Comparison of ENCODE assay signal across 8 mouse cellular contexts in the genomic region with DNA sequence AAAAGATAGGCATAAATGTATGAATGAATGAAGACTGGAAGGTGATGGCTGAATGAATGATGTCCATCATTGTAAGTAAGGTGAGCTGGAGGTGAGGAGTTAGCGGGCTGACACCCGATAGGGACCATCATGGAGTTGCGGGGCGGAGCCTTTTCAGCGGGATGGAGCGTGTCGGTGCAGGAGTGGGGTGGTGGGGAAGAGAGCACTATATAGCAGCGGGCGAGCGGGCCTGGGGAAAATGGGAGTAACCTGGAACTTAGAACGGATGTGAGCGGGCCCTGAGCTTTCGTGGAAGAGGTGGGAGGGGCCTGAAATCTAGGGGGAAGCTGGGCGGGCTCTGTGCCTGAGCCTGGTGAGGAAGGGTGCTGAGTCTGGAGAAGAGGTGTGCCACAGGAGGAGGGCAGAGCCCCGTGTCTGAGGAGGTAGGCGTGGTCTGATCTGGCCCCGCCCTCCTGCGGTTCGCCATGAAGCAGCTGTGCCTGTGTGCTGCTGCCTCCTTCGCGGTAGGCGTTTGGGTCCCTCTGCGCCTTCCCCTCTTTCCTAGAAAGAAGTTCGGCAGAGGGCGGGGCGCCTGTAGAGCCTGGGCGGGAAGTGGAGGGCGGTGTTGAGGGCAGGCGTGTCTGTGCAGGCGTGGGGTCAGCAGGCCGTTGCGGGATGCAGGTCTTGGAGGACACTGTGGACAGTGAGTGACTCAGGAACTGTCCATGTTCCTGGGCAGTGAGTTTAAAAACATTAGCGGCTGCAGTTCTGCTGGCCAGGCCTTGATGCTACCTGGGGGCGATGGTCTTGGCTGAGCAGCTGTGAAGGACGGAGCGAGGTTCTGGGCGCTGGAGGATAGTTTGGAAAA. TPM values are rescaled to one million over a fixed set of nuclear protein-coding genes. Genes with fewer than 3 reads are reported as not detected.
A peak's percentile ranks its signal among the peaks of the same experiment; 100 is the strongest.
DNase-seq lines count a peak whose midpoint lies in the region; ATAC-seq and TF ChIP-seq lines count a peak whose summit lies in the region.

No protein-coding gene starts in this region.

- DNase-seq in A20 (ENCODE audit: low read depth, low spot score) = peak; percentile 87
- peak; percentile 95 for DNase-seq in embryonic facial prominence, embryonic 14.5 days (ENCODE audit: low spot score)
- peak; percentile 68 to 73 for DNase-seq in heart, adult 9 months (ENCODE audit: low spot score in 2 of 2)
- DNase-seq in kidney, adult 9 months = peak; percentile 89
- DNase-seq in limb, embryonic 14.5 days (ENCODE audit: low spot score) = peak; percentile 89
- DNase-seq in spleen, adult 2 months (ENCODE audit: low read depth in 1 of 2, low spot score in 2 of 2) = peak; percentile 47 to 76

- no peak for TF ChIP-seq CTCF in bone marrow, adult 2 months (IDR thresholded peaks at IDR 0.05; ENCODE audit: control insufficient read depth, insufficient read depth, low read length)
- TF ChIP-seq CTCF in spleen, adult 2 months (IDR thresholded peaks at IDR 0.05; ENCODE audit: extremely low read depth, insufficient read depth, insufficient read length, insufficient replicate concordance) = no peak

- H3K9me3 ChIP-seq in embryonic facial prominence, embryonic 14.5 days (ENCODE audit: control insufficient read depth, low read length) = no peaks in the 10 kb centered on the region
- no peaks in the 10 kb centered on the region for H3K9me3 ChIP-seq in limb, embryonic 14.5 days (ENCODE audit: control insufficient read depth, low read length)
- no peaks in the 10 kb centered on the region for H3K9me3 ChIP-seq in midbrain, embryonic 16.5 days (replicated peaks; ENCODE audit: control insufficient read depth, low read length, poor library complexity, severe bottlenecking)

- H3K4me3 ChIP-seq in bone marrow, adult 2 months (replicated peaks; ENCODE audit: control insufficient read depth, low read depth, low read length) = peak overlapping the region; percentile 44
- peak overlapping the region; percentile 50 for H3K4me3 ChIP-seq in embryonic facial prominence, embryonic 14.5 days (ENCODE audit: low read depth, low read length)
- peak overlapping the region; percentile 45 for H3K4me3 ChIP-seq in limb, embryonic 14.5 days (replicated peaks; ENCODE audit: low read length)
- peak overlapping the region; percentile 50 for H3K4me3 ChIP-seq in midbrain, embryonic 16.5 days (ENCODE audit: low read depth, low read length)
- peak overlapping the region; percentile 43 for H3K4me3 ChIP-seq in spleen, adult 2 months (ENCODE audit: extremely low read depth, insufficient read depth, insufficient read length)

- peak overlapping the region; percentile 83 for H3K4me2 ChIP-seq in embryonic facial prominence, embryonic 14.5 days (ENCODE audit: low read depth, low read length)
- peak overlapping the region; percentile 62 for H3K4me2 ChIP-seq in limb, embryonic 14.5 days (replicated peaks; ENCODE audit: low read depth, low read length, severe bottlenecking)
- peak overlapping the region; percentile 71 for H3K4me2 ChIP-seq in midbrain, embryonic 16.5 days (ENCODE audit: low read length)

- H3K36me3 ChIP-seq in embryonic facial prominence, embryonic 14.5 days (ENCODE audit: control insufficient read depth, insufficient read depth, low read length) = no peaks in the 10 kb centered on the region
- no peaks in the 10 kb centered on the region for H3K36me3 ChIP-seq in limb, embryonic 14.5 days (ENCODE audit: control insufficient read depth, insufficient read depth, low read length)
- no peaks in the 10 kb centered on the region for H3K36me3 ChIP-seq in midbrain, embryonic 16.5 days (ENCODE audit: control insufficient read depth, insufficient read depth, low read length)
- no peaks in the 10 kb centered on the region for H3K36me3 ChIP-seq in spleen, adult 2 months (ENCODE audit: control insufficient read depth, insufficient read depth, low read length)

- 6% methylated on average over 37 of the region's 37 CpGs for WGBS in bone marrow, adult 2 months
- 2% methylated on average over 36 of the region's 37 CpGs for WGBS in embryonic facial prominence, embryonic 14.5 days
- WGBS in limb, embryonic 14.5 days = 3% methylated on average over 33 of the region's 37 CpGs
- WGBS in midbrain, embryonic 16.5 days = 3% methylated on average over 37 of the region's 37 CpGs
- 6% methylated on average over 36 of the region's 37 CpGs for WGBS in spleen, adult 2 months

- no peaks in the 10 kb centered on the region for H3K27me3 ChIP-seq in embryonic facial prominence, embryonic 14.5 days (replicated peaks; ENCODE audit: control insufficient read depth, insufficient read depth, low read length)
- H3K27me3 ChIP-seq in limb, embryonic 14.5 days (ENCODE audit: control insufficient read depth, insufficient read depth, low read length) = no peaks in the 10 kb centered on the region
- H3K27me3 ChIP-seq in midbrain, embryonic 16.5 days (ENCODE audit: control insufficient read depth, insufficient read depth, low read depth, low read length) = no peaks in the 10 kb centered on the region
- H3K27me3 ChIP-seq in spleen, adult 2 months (ENCODE audit: control insufficient read depth, insufficient read depth, low read length) = no peaks in the 10 kb centered on the region

- TF ChIP-seq POLR2A in bone marrow, adult 2 months (IDR thresholded peaks at IDR 0.05; ENCODE audit: borderline replicate concordance, control insufficient read depth, low read depth, low read length) = peak; percentile 32; the same call in 1 of the 2 replicates
- no peak for TF ChIP-seq POLR2A in limb, embryonic 14.5 days (IDR thresholded peaks at IDR 0.05; ENCODE audit: borderline replicate concordance, extremely low read depth, insufficient read depth, insufficient read length)
- no peak for TF ChIP-seq POLR2A in spleen, adult 2 months (IDR thresholded peaks at IDR 0.05; ENCODE audit: low read depth, low read length)

- peaks cover 3% of the 10 kb centered on the region for H3K4me1 ChIP-seq in bone marrow, adult 2 months (ENCODE audit: control insufficient read depth, insufficient read depth, low read length)
- peaks cover 7% of the 10 kb centered on the region; the same call in 1 of the 2 replicates for H3K4me1 ChIP-seq in embryonic facial prominence, embryonic 14.5 days (ENCODE audit: control insufficient read depth, insufficient read depth, low read length)
- H3K4me1 ChIP-seq in limb, embryonic 14.5 days (ENCODE audit: control insufficient read depth, insufficient read depth, low read length) = peaks cover 3% of the 10 kb centered on the region; the same call in 1 of the 2 replicates
- H3K4me1 ChIP-seq in midbrain, embryonic 16.5 days (ENCODE audit: control insufficient read depth, insufficient read depth, low read length) = peaks cover 4% of the 10 kb centered on the region
- peaks cover 6% of the 10 kb centered on the region; the same call in 1 of the 2 replicates for H3K4me1 ChIP-seq in spleen, adult 2 months (ENCODE audit: control insufficient read depth, insufficient read depth, insufficient read length)

- peak overlapping the region; percentile 64 for H3K9ac ChIP-seq in embryonic facial prominence, embryonic 14.5 days (ENCODE audit: low read depth, low read length)
- peak overlapping the region; percentile 55 for H3K9ac ChIP-seq in limb, embryonic 14.5 days (ENCODE audit: low read depth, low read length, severe bottlenecking)
- H3K9ac ChIP-seq in midbrain, embryonic 16.5 days (ENCODE audit: low read depth, low read length) = peak overlapping the region; percentile 78

- peak; percentile 96 for ATAC-seq in embryonic facial prominence, embryonic 14.5 days (ENCODE audit: low read depth)
- ATAC-seq in limb, embryonic 14.5 days (ENCODE audit: low FRiP score, low read depth) = peak; percentile 92
- peak; percentile 90 for ATAC-seq in midbrain, embryonic 16.5 days

- no peak overlapping the region for H3K27ac ChIP-seq in bone marrow, adult 2 months (ENCODE audit: control insufficient read depth, insufficient read depth, low read depth, low read length, poor library complexity)
- H3K27ac ChIP-seq in embryonic facial prominence, embryonic 14.5 days (replicated peaks; ENCODE audit: low read depth, low read length) = peak overlapping the region; percentile 42
- H3K27ac ChIP-seq in limb, embryonic 14.5 days (replicated peaks; ENCODE audit: low read depth, low read length) = peak overlapping the region; percentile 79
- H3K27ac ChIP-seq in midbrain, embryonic 16.5 days (ENCODE audit: low read length) = peak overlapping the region; percentile 57
- no peak overlapping the region for H3K27ac ChIP-seq in spleen, adult 2 months (ENCODE audit: insufficient read depth, low read length)

RNA-seq across cellular contexts. Expression of gene Ankrd24, which starts 5.1 kb away (rescaled TPM):
- 5.3 and 11.1 TPM in 2 replicates for polyA plus RNA-seq in bone marrow, adult 2 months (2011; ENCODE audit: insufficient read depth, insufficient read length, low replicate concordance, missing spikeins)
- polyA plus RNA-seq in embryonic facial prominence, embryonic 14.5 days (2014; fragmentation: Nextera tagmentation; extraction: Ambion mirVana) = 7.2 and 7.3 TPM in 2 replicates
- 79.9 and 100 TPM in 2 replicates for polyA plus RNA-seq in limb, embryonic 14.5 days (2012; rRNA removed)
- 5.3 and 9.6 TPM in 2 replicates for polyA plus RNA-seq in limb, embryonic 14.5 days (2014; fragmentation: Nextera tagmentation; extraction: Ambion mirVana)
- polyA plus RNA-seq in midbrain, embryonic 16.5 days (2015; fragmentation: Nextera tagmentation; extraction: Ambion mirVana) = 18.4 and 18.6 TPM in 2 replicates
- polyA plus RNA-seq in spleen, adult 2 months (2012; rRNA removed) = 14.0 and 17.8 TPM in 2 replicates

RNA-seq across cellular contexts. Expression of gene Sirt6, which starts 5.9 kb away (rescaled TPM):
- polyA plus RNA-seq in bone marrow, adult 2 months (2011; ENCODE audit: insufficient read depth, insufficient read length, low replicate concordance, missing spikeins) = 7.7 and 16.8 TPM in 2 replicates
- polyA plus RNA-seq in embryonic facial prominence, embryonic 14.5 days (2014; fragmentation: Nextera tagmentation; extraction: Ambion mirVana) = 24.4 and 29.0 TPM in 2 replicates
- 70.7 and 92.4 TPM in 2 replicates for polyA plus RNA-seq in limb, embryonic 14.5 days (2012; rRNA removed)
- 39.5 and 40.7 TPM in 2 replicates for polyA plus RNA-seq in limb, embryonic 14.5 days (2014; fragmentation: Nextera tagmentation; extraction: Ambion mirVana)
- 51.3 and 52.3 TPM in 2 replicates for polyA plus RNA-seq in midbrain, embryonic 16.5 days (2015; fragmentation: Nextera tagmentation; extraction: Ambion mirVana)
- 30.3 and 39.4 TPM in 2 replicates for polyA plus RNA-seq in spleen, adult 2 months (2012; rRNA removed)

RNA-seq across cellular contexts. Expression of gene Gm10778, which starts 15.4 kb away (rescaled TPM):
- polyA plus RNA-seq in bone marrow, adult 2 months (2011; ENCODE audit: insufficient read depth, insufficient read length, low replicate concordance, missing spikeins) = not detected in 2 replicates
- 3.3 and 3.7 TPM in 2 replicates for polyA plus RNA-seq in embryonic facial prominence, embryonic 14.5 days (2014; fragmentation: Nextera tagmentation; extraction: Ambion mirVana)
- polyA plus RNA-seq in limb, embryonic 14.5 days (2012; rRNA removed) = 2.1 and 2.8 TPM in 2 replicates
- 3.8 TPM in 2 replicates for polyA plus RNA-seq in limb, embryonic 14.5 days (2014; fragmentation: Nextera tagmentation; extraction: Ambion mirVana)
- polyA plus RNA-seq in midbrain, embryonic 16.5 days (2015; fragmentation: Nextera tagmentation; extraction: Ambion mirVana) = 6.8 and 7.0 TPM in 2 replicates
- polyA plus RNA-seq in spleen, adult 2 months (2012; rRNA removed) = 0.29 and 0.40 TPM in 2 replicates

RNA-seq across cellular contexts. Expression of gene BC025920, which starts 27.4 kb away (rescaled TPM):
- 3.9 and 6.6 TPM in 2 replicates for polyA plus RNA-seq in bone marrow, adult 2 months (2011; ENCODE audit: insufficient read depth, insufficient read length, low replicate concordance, missing spikeins)
- polyA plus RNA-seq in embryonic facial prominence, embryonic 14.5 days (2014; fragmentation: Nextera tagmentation; extraction: Ambion mirVana) = 0.20 and 0.61 TPM in 2 replicates
- polyA plus RNA-seq in limb, embryonic 14.5 days (2012; rRNA removed) = 3.8 and 4.0 TPM in 2 replicates
- polyA plus RNA-seq in limb, embryonic 14.5 days (2014; fragmentation: Nextera tagmentation; extraction: Ambion mirVana) = 0.58 and 0.78 TPM in 2 replicates
- 1.9 and 2.0 TPM in 2 replicates for polyA plus RNA-seq in midbrain, embryonic 16.5 days (2015; fragmentation: Nextera tagmentation; extraction: Ambion mirVana)
- polyA plus RNA-seq in spleen, adult 2 months (2012; rRNA removed) = 1.8 TPM in 2 replicates

RNA-seq across cellular contexts. Expression of gene Tle6, which starts 32.6 kb away (rescaled TPM):
- polyA plus RNA-seq in bone marrow, adult 2 months (2011; ENCODE audit: insufficient read depth, insufficient read length, low replicate concordance, missing spikeins) = 23.2 and 27.8 TPM in 2 replicates
- polyA plus RNA-seq in embryonic facial prominence, embryonic 14.5 days (2014; fragmentation: Nextera tagmentation; extraction: Ambion mirVana) = 17.1 and 17.8 TPM in 2 replicates
- polyA plus RNA-seq in limb, embryonic 14.5 days (2012; rRNA removed) = 24.2 and 28.0 TPM in 2 replicates
- 9.2 and 16.6 TPM in 2 replicates for polyA plus RNA-seq in limb, embryonic 14.5 days (2014; fragmentation: Nextera tagmentation; extraction: Ambion mirVana)
- polyA plus RNA-seq in midbrain, embryonic 16.5 days (2015; fragmentation: Nextera tagmentation; extraction: Ambion mirVana) = 4.3 and 5.2 TPM in 2 replicates
- polyA plus RNA-seq in spleen, adult 2 months (2012; rRNA removed) = 14.3 and 15.6 TPM in 2 replicates

Comparison
In these comparisons a context has a peak if more than half of its experiments do, and no peak if none do; other contexts are left out.
1. H3K27ac ChIP-seq: peak in embryonic facial prominence, embryonic 14.5 days (single experiment), limb, embryonic 14.5 days (single experiment) and midbrain, embryonic 16.5 days (single experiment); none in bone marrow, adult 2 months (single experiment) and spleen, adult 2 months (single experiment).
2. Peak in every context shown above with its lines, with median percentiles within 50 percentile points of each other: DNase-seq, H3K4me3 ChIP-seq, ATAC-seq, H3K4me2 ChIP-seq and H3K9ac ChIP-seq.